Mouse (Mus musculus): ENCODE data around the gene Daam1.

DNA sequence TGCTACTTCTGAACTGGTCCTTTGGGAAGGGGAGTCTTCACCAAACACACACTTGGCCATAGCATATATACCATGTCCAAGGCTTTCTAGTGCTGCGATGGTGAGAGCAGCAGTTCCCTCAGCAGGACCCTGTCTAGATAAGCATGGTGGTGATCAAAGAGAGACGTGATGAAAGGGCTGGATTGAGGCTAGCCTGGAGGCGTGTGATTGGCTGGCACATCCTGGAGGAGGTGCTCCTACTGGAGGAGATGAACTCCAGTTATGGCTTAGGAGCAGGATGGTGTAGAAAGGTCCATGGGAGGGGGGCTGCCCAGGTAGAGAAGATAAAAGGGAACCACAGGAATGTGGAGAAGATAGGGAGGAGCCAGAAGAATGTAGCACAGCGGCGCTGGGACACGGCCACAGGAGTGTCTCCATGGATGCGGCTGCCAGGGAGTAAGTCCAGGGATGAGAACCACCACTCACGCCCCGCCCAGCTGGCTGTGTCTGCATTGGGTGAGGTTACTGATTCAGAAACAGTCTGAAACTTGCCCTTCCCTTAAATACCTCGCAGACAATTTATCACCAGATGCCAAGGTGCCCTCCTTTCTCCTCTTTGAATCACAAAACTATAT is 152.3 kb downstream of the Daam1 start:
- TF ChIP-seq FLI1 (IDR thresholded peaks at IDR 0.05; ENCODE audit: low read length) = no peak
- no peak for TF ChIP-seq GATA1 (IDR thresholded peaks at IDR 0.05; ENCODE audit: borderline replicate concordance, low read length)
